Mouse (Mus musculus) MEL (cell line): ENCODE measurements around the gene Rhov. TPM values are rescaled to one million over a fixed set of nuclear protein-coding genes. Genes with fewer than 3 reads are reported as not detected.

Experiments used
- DNase-seq: peaks from one replicate; pipeline ENCODE4 v3.0.0; 2011; ENCODE audit warnings: low read depth, low spot score
- H3K27ac ChIP-seq: 2 replicates; pipeline ENCODE4 v1.5.1; 2012; ENCODE audit warnings: low read depth, mild to moderate bottlenecking, control low read depth, low read length, moderate library complexity; ENCODE audit not compliant: control insufficient read depth
- H3K27me3 ChIP-seq, 2 experiments: fragments of 150-350 bp in 1 of 2; sonication (generic) in 1 of 2; 2 replicates each; pipeline ENCODE4 v1.6.1; 2012; ENCODE audit warnings: low read length in 2 of 2, mild to moderate bottlenecking in 2 of 2, improper control_type of control experiment in 1 of 2, moderate library complexity in 1 of 2; ENCODE audit not compliant: insufficient read depth in 2 of 2, control insufficient read depth in 1 of 2
- H3K36me3 ChIP-seq, 2 experiments: 2 replicates each; pipeline ENCODE4 v1.6.1; 2012 to 2014; ENCODE audit warnings: low read length in 2 of 2, improper control_type of control experiment in 1 of 2, inconsistent platforms in 1 of 2, mild to moderate bottlenecking in 1 of 2; ENCODE audit not compliant: insufficient read depth in 2 of 2, control insufficient read depth in 1 of 2
- H3K4me1 ChIP-seq, 2 experiments: fragments of 150-350 bp in 1 of 2; sonication (generic) in 1 of 2; 2 replicates each; pipeline ENCODE4 v1.6.1; 2012; ENCODE audit warnings: low read length in 2 of 2, improper control_type of control experiment in 1 of 2, mild to moderate bottlenecking in 1 of 2; ENCODE audit not compliant: insufficient read depth in 2 of 2, control insufficient read depth in 1 of 2
- H3K4me3 ChIP-seq, 2 experiments: fragments of 150-350 bp in 1 of 2; sonication (generic) in 1 of 2; 2 replicates each; pipeline ENCODE4 v1.5.1; 2012; ENCODE audit warnings: low read depth in 2 of 2, low read length in 2 of 2, mild to moderate bottlenecking in 2 of 2, moderate library complexity in 2 of 2, control low read depth in 1 of 2, improper control_type of control experiment in 1 of 2; ENCODE audit not compliant: control insufficient read depth in 1 of 2, insufficient read depth in 1 of 2
- H3K79me2 ChIP-seq: 2 replicates; pipeline ENCODE4 v1.6.1; 2012; ENCODE audit warnings: mild to moderate bottlenecking, low read length, moderate library complexity; ENCODE audit not compliant: control insufficient read depth, poor library complexity, insufficient read depth
- H3K9ac ChIP-seq: 2 replicates; pipeline ENCODE4 v1.6.1; 2012; ENCODE audit warnings: low read depth, mild to moderate bottlenecking, control low read depth, low read length, moderate library complexity; ENCODE audit not compliant: control insufficient read depth, poor library complexity, severe bottlenecking
- H3K9me3 ChIP-seq: fragments of 150-350 bp; sonication (generic); replicated peaks from 2 replicates; pipeline ENCODE4 v1.6.1; 2012; ENCODE audit warnings: mild to moderate bottlenecking, low read length, improper control_type of control experiment, moderate library complexity; ENCODE audit not compliant: insufficient read depth
- BHLHE40 ChIP-seq: IDR thresholded peaks from 2 replicates; pipeline ENCODE4 v1.6.1; 2012; ENCODE audit warnings: low read depth, mild to moderate bottlenecking, inconsistent platforms, low read length, improper control_type of control experiment, borderline replicate concordance
- CHD2 ChIP-seq: IDR thresholded peaks from 2 replicates; pipeline ENCODE4 v1.6.1; 2011; ENCODE audit warnings: low read length, improper control_type of control experiment
- CTCF ChIP-seq, 3 experiments: IDR thresholded peaks in 2 of 3; conservative IDR thresholded peaks in 1 of 3; 2 replicates each; pipeline ENCODE4 v1.5.1; 2011 to 2012; ENCODE audit warnings: low read length in 3 of 3, low read depth in 2 of 3, mild to moderate bottlenecking in 2 of 3, improper control_type of control experiment in 1 of 3, inconsistent platforms in 1 of 3, mixed read lengths in 1 of 3, moderate library complexity in 1 of 3; ENCODE audit not compliant: control insufficient read depth in 1 of 3, insufficient read depth in 1 of 3, poor library complexity in 1 of 3, severe bottlenecking in 1 of 3
- EP300 ChIP-seq, 2 experiments: IDR thresholded peaks; 2 replicates each; pipeline ENCODE4 v1.6.1; 2011; ENCODE audit warnings: improper control_type of control experiment in 2 of 2, low read length in 2 of 2, low read depth in 1 of 2, mild to moderate bottlenecking in 1 of 2
- ETS1 ChIP-seq: IDR thresholded peaks from 2 replicates; pipeline ENCODE4 v1.6.1; 2012; ENCODE audit warnings: low read depth, mild to moderate bottlenecking, inconsistent platforms, low read length, improper control_type of control experiment, moderate library complexity
- GABPA ChIP-seq: IDR thresholded peaks from 2 replicates; pipeline ENCODE4 v1.6.1; 2012; ENCODE audit warnings: low read depth, mild to moderate bottlenecking, inconsistent platforms, low read length, improper control_type of control experiment, moderate library complexity
- GATA1 ChIP-seq: IDR thresholded peaks from 2 replicates; pipeline ENCODE4 v1.6.1; 2011; ENCODE audit warnings: low read depth, low read length, improper control_type of control experiment
- MAFK ChIP-seq: IDR thresholded peaks from 2 replicates; pipeline ENCODE4 v1.6.1; 2011; ENCODE audit warnings: low read depth, mild to moderate bottlenecking, low read length, improper control_type of control experiment, borderline replicate concordance
- MAZ ChIP-seq: IDR thresholded peaks from 2 replicates; pipeline ENCODE4 v1.6.1; 2012; ENCODE audit warnings: low read depth, mild to moderate bottlenecking, inconsistent platforms, low read length, improper control_type of control experiment
- MEF2A ChIP-seq: IDR thresholded peaks from 2 replicates; pipeline ENCODE4 v1.6.1; 2014; ENCODE audit warnings: low read depth, mild to moderate bottlenecking, inconsistent platforms, low read length, improper control_type of control experiment; ENCODE audit not compliant: poor library complexity, insufficient replicate concordance, severe bottlenecking; ENCODE audit errors: extremely low read depth
- MXI1 ChIP-seq: IDR thresholded peaks from 2 replicates; pipeline ENCODE4 v1.6.1; 2011; ENCODE audit warnings: mild to moderate bottlenecking, low read depth, low read length, improper control_type of control experiment
- MYC ChIP-seq: IDR thresholded peaks from 2 replicates; pipeline ENCODE4 v1.6.1; 2011; ENCODE audit warnings: low read depth, mild to moderate bottlenecking, low read length, improper control_type of control experiment, moderate library complexity
- NELFE ChIP-seq: IDR thresholded peaks from 2 replicates; pipeline ENCODE4 v1.6.1; 2011; ENCODE audit warnings: low read depth, low read length, improper control_type of control experiment
- POLR2AphosphoS2 ChIP-seq: IDR thresholded peaks from 2 replicates; pipeline ENCODE4 v1.6.1; 2011; ENCODE audit warnings: low read length, improper control_type of control experiment
- RAD21 ChIP-seq: IDR thresholded peaks from 2 replicates; pipeline ENCODE4 v1.6.1; 2011; ENCODE audit warnings: mild to moderate bottlenecking, low read depth, low read length, improper control_type of control experiment
- SIN3A ChIP-seq: IDR thresholded peaks from 2 replicates; pipeline ENCODE4 v1.6.1; 2012; ENCODE audit warnings: low read length, improper control_type of control experiment, inconsistent platforms
- SMC3 ChIP-seq: IDR thresholded peaks from 2 replicates; pipeline ENCODE4 v1.6.1; 2011; ENCODE audit warnings: low read depth, low read length, improper control_type of control experiment
- TBP ChIP-seq: IDR thresholded peaks from 2 replicates; pipeline ENCODE4 v1.8.0; 2011; ENCODE audit warnings: low read depth, low read length, improper control_type of control experiment
- TCF12 ChIP-seq: IDR thresholded peaks from 2 replicates; pipeline ENCODE4 v1.6.1; 2014; ENCODE audit warnings: low read depth, mild to moderate bottlenecking, inconsistent platforms, low read length, improper control_type of control experiment, moderate library complexity
- UBTF ChIP-seq: IDR thresholded peaks from 2 replicates; pipeline ENCODE4 v1.6.1; 2012; ENCODE audit warnings: low read depth, mild to moderate bottlenecking, inconsistent platforms, low read length, improper control_type of control experiment, moderate library complexity, borderline replicate concordance; ENCODE audit not compliant: insufficient read depth
- ZC3H11A ChIP-seq: IDR thresholded peaks from 2 replicates; pipeline ENCODE4 v1.6.1; 2012; ENCODE audit warnings: low read depth, mild to moderate bottlenecking, inconsistent platforms, low read length, improper control_type of control experiment
- ZMIZ1 ChIP-seq: IDR thresholded peaks from 2 replicates; pipeline ENCODE4 v1.6.1; 2012; ENCODE audit warnings: low read depth, mild to moderate bottlenecking, inconsistent platforms, low read length, improper control_type of control experiment, moderate library complexity
- polyA plus RNA-seq, 2 experiments: library from polyadenylated mRNA; stranded (reverse) in 1 of 2; unstranded in 1 of 2; fragments of >175 nt in 1 of 2; fragments of >200 nt in 1 of 2; gene quantifications; 2 replicates each; pipeline versions ENCODE4 v1.2.1 to v1.2.4; 2012; ENCODE audit warnings: low replicate concordance in 2 of 2, low read depth in 1 of 2; ENCODE audit not compliant: insufficient read length in 2 of 2, insufficient read depth in 1 of 2, missing spikeins in 1 of 2
- total RNA-seq: library from RNA; depleted of rRNA; stranded (reverse); fragments of 300-350 nt; gene quantifications from 2 replicates; pipeline ENCODE4 v1.2.3, GENCODE M21; 2012

Rhov gene
- total and polyA plus RNA-seq, 3 experiments = not detected

GRCm38 (mm10) chr2:119250826-119251478 lies 20.1 kb downstream of the Rhov start:
- TF ChIP-seq SIN3A = peak; percentile 69
- TF ChIP-seq POLR2AphosphoS2 = no peak
- TF ChIP-seq RAD21 = peak; percentile 72
- peak; percentile 34; the same call in 1 of the 2 replicates for TF ChIP-seq NELFE
- TF ChIP-seq CTCF (IDR thresholded peaks at IDR 0.05 in 2 of 3, conservative IDR thresholded peaks at IDR 0.05 in 1 of 3; ENCODE audit: control insufficient read depth in 1 of 3, insufficient read depth in 1 of 3, low read depth in 2 of 3, low read length in 3 of 3, poor library complexity in 1 of 3, severe bottlenecking in 1 of 3) = peak; percentile 90 to 97 (median 91)
- no peak for TF ChIP-seq BHLHE40
- TF ChIP-seq GABPA = peak; percentile 70; the same call in 1 of the 2 replicates
- peak; percentile 68 for TF ChIP-seq ZC3H11A
- peak; percentile 61 for TF ChIP-seq ETS1
- TF ChIP-seq SMC3 = peak; percentile 90
- TF ChIP-seq MYC = no peak
- 0 out of 2 replicates have a peak, but pooled peaks have one; percentile 40 for TF ChIP-seq TBP
- no peak for TF ChIP-seq UBTF
- TF ChIP-seq EP300 (IDR thresholded peaks at IDR 0.05; ENCODE audit: low read depth in 1 of 2, low read length in 2 of 2) = peak; percentile 45 to 49; a peak in 1 of 4 replicates
- no peak for TF ChIP-seq MEF2A
- TF ChIP-seq MAZ = no peak
- TF ChIP-seq ZMIZ1 = no peak
- no peak for TF ChIP-seq CHD2
- TF ChIP-seq TCF12 = 0 out of 2 replicates have a peak, but pooled peaks have one; percentile 16
- peak; percentile 95 for TF ChIP-seq GATA1
- peak; percentile 53; the same call in 1 of the 2 replicates for TF ChIP-seq MXI1
- TF ChIP-seq MAFK = 0 out of 2 replicates have a peak, but pooled peaks have one; percentile 22
- Histone ChIP-seq H3K27ac (no peak overlapping the region; the same call in 1 of the 2 replicates), H3K79me2 (no peaks in the 10 kb centered on the region), H3K9ac (peak overlapping the region; percentile 41), H3K27me3 (peaks cover 0 to 3% of the 10 kb centered on the region in 2 experiments; a peak in 2 of 4 replicates), H3K9me3 (no peaks in the 10 kb centered on the region), H3K4me1 (peaks cover 0 to 9% of the 10 kb centered on the region in 2 experiments; a peak in 2 of 4 replicates), H3K4me3 (peak overlapping the region; percentile 30 to 48; a peak in 3 of 4 replicates), H3K36me3 (peaks cover 0 to 4% of the 10 kb centered on the region in 2 experiments; a peak in 2 of 4 replicates)
- peak; percentile 91 for DNase-seq
